Mouse (Mus musculus): ENCODE measurements around the gene Mvp.

Gene Mvp

GRCm38 (mm10) chr7:126951741-126952140 lies 62.7 kb downstream of the Mvp start:
- in situ Hi-C loops (cut with MboI, MseI): no loop called here

GRCm38 (mm10) chr7:126950647-126951615 lies 63.5 kb downstream of the Mvp start:
- in situ Hi-C loops (cut with MboI, MseI): no loop called here

- in situ Hi-C loops (cut with MboI, MseI): no loop called here
Measured at GRCm38 (mm10) chr7:126949793-126950646, 64.4 kb downstream of the Mvp start, which contains the start of gene Sez6l2. Sez6l2 (plus strand) TSS chr7:126950563.

GRCm38 (mm10) chr7:126949403-126949792 lies 65.0 kb downstream of the Mvp start, which contains the start of gene Asphd1:
Asphd1 (minus strand) TSS chr7:126949582.
- in situ Hi-C loops (cut with MboI, MseI): no loop called here

- in situ Hi-C loops (cut with MboI, MseI): no loop called here
Measured at GRCm38 (mm10) chr7:126948626-126949025, 65.8 kb downstream of the Mvp start.

GRCm38 (mm10) chr7:126946530-126946929 lies 67.9 kb downstream of the Mvp start:
- in situ Hi-C loops (cut with MboI, MseI): no loop called here

GRCm38 (mm10) chr7:126941801-126942200 lies 72.6 kb downstream of the Mvp start:
- in situ Hi-C loops (cut with MboI, MseI): no loop called here

GRCm38 (mm10) chr7:126941171-126941570 lies 73.2 kb downstream of the Mvp start:
- in situ Hi-C loops (cut with MboI, MseI): no loop called here
